Mouse (Mus musculus): Measurements from ENCODE around the gene Ttbk1.
"Not testable (repeated sequence)": the region's sequence is repeated elsewhere in the genome, so short reads cannot be mapped to it uniquely, and the experiment has no call there.

Ttbk1 gene

DNA sequence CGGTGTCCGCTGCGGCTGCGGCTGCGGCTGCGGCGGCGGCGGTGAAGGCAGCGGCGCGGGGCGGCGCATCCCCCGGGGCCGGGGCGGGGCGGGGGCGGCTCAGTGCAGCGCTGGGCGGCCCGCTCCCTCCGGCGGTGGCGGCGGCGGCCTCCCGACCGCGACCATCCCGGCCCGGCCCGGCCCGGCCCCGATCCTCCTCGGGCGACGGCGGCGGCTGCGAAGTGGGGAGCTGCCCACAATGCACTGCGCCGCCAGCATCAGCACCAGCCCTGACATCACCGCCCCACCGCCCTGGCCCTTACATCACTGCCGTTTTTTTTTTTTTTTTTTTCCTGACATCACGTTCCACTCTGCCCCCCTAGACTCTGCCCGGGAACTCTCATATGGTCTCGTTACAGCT, at the start of gene Ttbk1:
Gene Ttbk1 (minus strand): TSS at position 245 of the 400 bp plus-strand sequence.
- no peak for DNase-seq

GRCm38 (mm10) chr17:46525579-46526307, 38.3 kb upstream of the Ttbk1 start:
- peak; percentile 83 for DNase-seq

GRCm38 (mm10) chr17:46525065-46525464, 37.6 kb upstream of the Ttbk1 start:
- no peak for DNase-seq

- peak; percentile 21 for DNase-seq
These were observed 34.6 kb upstream of the Ttbk1 start for GRCm38 (mm10) chr17:46521963-46522668.

DNA sequence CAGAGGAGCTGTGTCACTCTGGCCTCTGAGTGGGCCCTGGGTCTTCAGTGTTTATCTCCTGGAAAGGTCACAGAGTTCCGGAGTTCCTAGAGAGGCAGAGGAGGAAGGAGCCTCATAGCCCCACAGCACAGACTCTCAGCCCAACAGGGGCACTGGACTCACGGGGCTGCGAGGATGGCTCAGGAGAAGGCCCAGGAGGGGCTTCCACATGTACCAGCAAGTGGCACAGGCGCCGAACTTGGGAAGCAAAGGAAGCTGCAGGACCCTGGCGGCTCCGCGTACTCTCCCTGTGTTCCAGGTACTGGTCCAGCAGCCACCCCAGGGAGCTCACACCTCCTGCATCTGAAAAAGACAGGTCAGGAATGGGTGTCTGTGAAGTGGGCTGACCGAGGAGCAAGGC, 33.7 kb upstream of the Ttbk1 start:
- DNase-seq: no peak

GRCm38 (mm10) chr17:46520385-46520979, 33.0 kb upstream of the Ttbk1 start:
- no peak for DNase-seq

DNA sequence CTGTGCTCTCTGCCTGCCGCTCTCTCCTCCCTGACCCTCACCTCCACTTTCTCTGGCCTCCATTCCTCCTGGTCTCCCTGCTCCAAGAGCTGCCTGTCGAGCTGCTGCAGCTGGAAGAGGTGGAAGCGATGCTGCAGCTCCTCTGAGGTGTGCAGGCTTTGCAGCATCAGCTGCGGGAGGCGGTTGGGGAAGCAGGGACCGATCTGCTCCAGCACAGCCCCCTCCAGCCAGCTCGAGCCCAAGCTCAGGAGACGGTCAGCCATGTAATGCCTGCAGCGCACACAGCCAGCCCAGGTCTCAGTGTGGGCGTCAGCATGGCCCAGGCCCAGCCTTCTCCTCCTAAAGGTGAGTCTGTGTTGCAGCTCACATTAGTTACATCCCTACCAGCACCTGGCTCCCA, 32.5 kb upstream of the Ttbk1 start:
- no peak for DNase-seq

GRCm38 (mm10) chr17:46513329-46513728, 25.9 kb upstream of the Ttbk1 start:
- no peak for DNase-seq

DNA sequence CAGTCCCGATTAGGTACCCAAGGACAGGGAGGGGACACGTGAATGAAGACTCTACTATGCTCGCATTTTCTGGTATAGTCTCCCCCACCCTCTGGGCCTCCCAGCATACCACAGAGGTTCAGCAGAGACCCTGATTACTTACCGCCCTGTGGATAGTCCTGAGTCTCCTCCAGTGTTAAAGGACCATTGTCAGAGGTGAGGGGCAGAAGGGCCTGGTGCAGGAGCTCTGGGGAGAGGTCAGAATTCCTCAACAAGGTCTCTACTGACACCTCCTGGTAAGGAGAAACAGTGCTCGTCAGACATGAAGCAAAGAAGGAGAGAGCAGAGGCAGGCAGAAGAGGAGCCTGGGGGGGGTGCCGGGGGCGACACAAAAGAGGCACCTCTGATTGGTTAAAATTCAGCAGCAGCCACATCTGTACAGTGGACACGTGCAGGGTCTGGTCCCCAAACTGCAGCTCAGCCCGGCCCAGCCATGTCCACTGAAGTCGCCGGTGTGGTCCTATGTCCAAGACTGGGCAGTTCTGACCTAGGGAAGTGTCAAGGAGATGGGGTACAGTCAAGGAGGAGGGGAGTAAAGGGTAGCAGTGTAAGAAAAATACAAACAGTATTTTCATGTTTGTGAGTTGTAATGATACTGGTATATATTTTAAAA, 23.7 kb upstream of the Ttbk1 start:
- DNase-seq: no peak

GRCm38 (mm10) chr17:46505617-46506016, 18.1 kb upstream of the Ttbk1 start:
- DNase-seq: no peak

GRCm38 (mm10) chr17:46503847-46504638, 16.6 kb upstream of the Ttbk1 start:
- DNase-seq: no peak

DNA sequence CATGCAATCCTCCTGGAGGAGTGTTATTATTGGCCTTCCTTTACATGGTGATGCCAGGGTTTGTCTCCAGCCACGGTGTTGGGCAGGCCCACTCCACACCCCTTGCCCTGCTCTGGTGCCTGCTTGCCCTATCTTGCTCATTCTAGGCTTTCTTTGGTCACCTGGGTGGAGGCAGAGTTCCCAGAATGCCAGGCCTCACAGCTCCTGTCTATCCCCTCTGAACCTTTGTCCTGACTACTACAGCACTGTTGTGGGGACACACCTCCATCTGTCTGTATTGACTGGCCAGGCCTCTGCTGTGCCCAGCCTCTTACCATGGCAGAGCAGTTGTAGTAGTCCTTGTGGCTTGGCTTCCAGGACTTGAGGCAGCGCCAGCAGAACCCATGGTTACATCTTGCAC, 15.3 kb upstream of the Ttbk1 start:
- DNase-seq: no peak

- no peak for DNase-seq
These were observed 10.5 kb upstream of the Ttbk1 start for GRCm38 (mm10) chr17:46497956-46498355.

- DNase-seq: peak; percentile 68
These were observed 9.4 kb upstream of the Ttbk1 start, which contains the start of gene Dnph1 for GRCm38 (mm10) chr17:46496623-46497434. TSS of gene Dnph1 (plus strand) at chr17:46496711.

- DNase-seq: not testable (repeated sequence)
These were observed 8.6 kb upstream of the Ttbk1 start for GRCm38 (mm10) chr17:46496081-46496480.

DNA sequence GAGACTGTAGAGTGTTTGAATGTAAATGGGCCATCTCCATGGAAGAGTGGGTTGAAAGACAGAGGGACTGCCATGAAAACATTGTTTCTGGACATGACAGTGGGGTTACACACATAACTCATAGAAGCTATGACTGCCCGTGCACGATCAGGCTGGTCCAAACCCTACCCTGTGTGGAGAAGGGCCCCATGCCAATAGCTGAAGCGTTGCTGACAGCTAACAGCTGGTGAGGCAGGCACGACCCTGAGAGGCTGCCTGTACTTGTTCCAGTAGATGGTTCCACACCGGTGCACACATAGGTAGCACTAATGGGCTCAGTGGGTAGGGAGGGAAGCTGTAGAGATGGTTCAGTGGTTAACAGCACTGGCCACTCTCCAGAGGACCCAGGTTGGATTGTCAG, 8.0 kb upstream of the Ttbk1 start:
- peak; percentile 59 for DNase-seq

- DNase-seq: no peak
These were observed 480 bp downstream of the Ttbk1 start for GRCm38 (mm10) chr17:46486995-46487394.

DNA sequence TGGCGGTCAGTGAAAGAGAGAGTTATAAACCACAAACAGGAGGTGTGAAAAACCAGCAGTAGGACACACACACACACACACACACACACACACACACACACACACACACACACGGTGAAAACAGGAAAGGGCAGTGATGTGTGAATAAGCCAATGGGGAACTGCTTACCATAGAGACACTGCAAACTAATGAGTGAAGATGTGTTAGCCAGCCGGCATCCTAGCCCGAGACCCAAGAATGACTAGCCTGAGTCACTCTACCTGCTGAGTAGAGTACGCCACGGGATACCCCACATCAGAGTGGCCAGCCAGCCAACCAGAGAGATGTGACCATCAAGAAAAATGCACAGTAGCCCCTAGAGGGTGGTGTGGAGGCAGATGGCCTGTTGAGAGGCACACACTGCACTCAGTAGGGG, 3.0 kb downstream of the Ttbk1 start:
- DNase-seq: no peak

DNA sequence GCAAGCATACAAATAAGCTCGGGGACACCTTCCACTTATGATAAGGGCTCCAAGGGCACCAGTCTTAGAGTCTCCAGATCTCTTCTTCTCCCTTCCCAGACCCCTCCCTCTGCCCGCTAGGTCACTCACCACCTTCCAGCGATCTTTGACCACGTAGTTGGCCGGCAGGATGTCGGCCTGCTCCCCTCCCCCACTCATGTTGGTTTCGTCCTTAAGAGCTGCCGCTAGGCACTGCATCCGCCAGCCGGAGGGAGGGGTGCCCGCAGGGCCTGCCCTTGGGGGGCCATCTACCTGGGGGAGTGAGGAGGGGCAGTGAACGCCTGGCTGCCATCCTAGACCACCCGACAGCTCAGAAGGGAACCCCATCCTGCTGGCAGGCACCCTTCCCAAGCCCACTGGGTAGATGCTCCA, 3.4 kb downstream of the Ttbk1 start:
- DNase-seq: no peak

GRCm38 (mm10) chr17:46483561-46484001, 3.9 kb downstream of the Ttbk1 start:
- no peak for DNase-seq

DNA sequence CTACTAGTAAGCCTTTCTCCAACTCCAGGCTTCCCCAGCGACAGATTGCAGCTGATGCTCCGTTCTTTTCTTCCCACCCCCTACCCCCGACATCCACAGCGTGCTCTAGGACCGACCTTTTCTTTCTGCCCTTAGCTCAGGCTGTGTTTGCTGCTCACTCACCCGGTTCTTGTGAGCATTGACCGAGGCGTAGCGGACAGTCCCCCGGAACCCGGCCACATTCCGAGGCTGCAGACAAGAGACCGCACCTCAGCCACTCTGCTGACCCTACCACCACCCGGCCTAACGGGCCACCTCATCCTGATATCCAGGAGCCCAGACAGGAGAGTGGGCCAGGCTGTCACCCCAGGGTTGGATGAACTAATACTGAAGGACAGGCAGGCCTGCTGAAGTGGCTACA, 10.2 kb downstream of the Ttbk1 start:
- DNase-seq: no peak

- DNase-seq: no peak
These were observed 10.9 kb downstream of the Ttbk1 start for GRCm38 (mm10) chr17:46476601-46477000.

Measured in lung, postnatal 14 days (tissue).